Mouse (Mus musculus) frontal cortex, postnatal 25 days (tissue): Measurements from ENCODE around the gene Prrg4.
"Not testable (repeated sequence)": the region's sequence is repeated elsewhere in the genome, so short reads cannot be mapped to it uniquely, and the experiment has no call there.

ENCODE experiments used
- DNase-seq, 2 experiments: peaks; one replicate each; pipeline ENCODE4 v3.0.0; 2022; ENCODE audit warnings: low spot score in 2 of 2

Prrg4 gene

DNA sequence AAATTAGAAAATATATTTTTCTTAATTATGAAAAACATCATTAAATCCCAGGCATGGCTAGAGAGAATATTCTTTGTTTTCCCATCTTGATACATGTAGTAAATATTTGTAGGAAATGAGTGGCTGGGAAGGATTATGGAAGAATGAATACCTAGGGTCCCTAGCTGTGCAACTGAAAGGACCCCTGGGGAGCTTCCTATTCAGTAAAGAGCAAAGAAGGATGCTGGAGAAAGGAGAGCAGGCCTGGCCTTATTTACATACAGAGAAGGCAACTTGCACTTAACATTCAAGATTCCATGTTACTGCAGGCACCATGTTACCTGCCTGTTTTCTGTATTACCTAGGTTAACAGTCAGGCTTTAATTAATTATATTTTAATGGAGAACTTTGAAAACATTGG lies 7.1 kb downstream of the Prrg4 start:
- no peak for DNase-seq

- no peak for DNase-seq
These were observed 7.9 kb downstream of the Prrg4 start for GRCm38 (mm10) chr2:104841736-104842135.

- DNase-seq: no peak
These were observed 8.7 kb downstream of the Prrg4 start for GRCm38 (mm10) chr2:104840974-104841373.

DNA sequence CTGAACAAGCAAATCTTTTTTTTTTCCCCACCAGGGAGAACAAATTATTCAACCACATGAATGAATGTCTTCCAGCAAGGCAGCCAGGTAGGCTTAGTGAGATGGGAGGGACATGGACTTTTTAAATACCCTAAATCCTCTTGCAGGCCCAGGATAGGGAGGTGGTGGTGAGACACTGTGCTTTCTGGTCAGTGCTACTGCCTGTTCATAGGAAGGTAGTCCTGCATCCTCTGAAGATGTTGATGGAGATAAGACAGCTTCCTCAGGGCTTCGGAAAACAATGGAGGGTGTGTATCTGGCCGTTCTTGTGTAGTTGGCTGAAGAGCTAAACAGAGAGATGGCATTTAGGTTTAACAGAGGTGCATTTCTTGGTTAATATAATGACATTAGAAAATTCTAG lies 17.2 kb downstream of the Prrg4 start:
- DNase-seq: no peak

GRCm38 (mm10) chr2:104826191-104826590 lies 23.5 kb downstream of the Prrg4 start:
- DNase-seq: no peak

- DNase-seq: not testable (repeated sequence)
These were observed 30.9 kb downstream of the Prrg4 start for GRCm38 (mm10) chr2:104818763-104819162.

DNA sequence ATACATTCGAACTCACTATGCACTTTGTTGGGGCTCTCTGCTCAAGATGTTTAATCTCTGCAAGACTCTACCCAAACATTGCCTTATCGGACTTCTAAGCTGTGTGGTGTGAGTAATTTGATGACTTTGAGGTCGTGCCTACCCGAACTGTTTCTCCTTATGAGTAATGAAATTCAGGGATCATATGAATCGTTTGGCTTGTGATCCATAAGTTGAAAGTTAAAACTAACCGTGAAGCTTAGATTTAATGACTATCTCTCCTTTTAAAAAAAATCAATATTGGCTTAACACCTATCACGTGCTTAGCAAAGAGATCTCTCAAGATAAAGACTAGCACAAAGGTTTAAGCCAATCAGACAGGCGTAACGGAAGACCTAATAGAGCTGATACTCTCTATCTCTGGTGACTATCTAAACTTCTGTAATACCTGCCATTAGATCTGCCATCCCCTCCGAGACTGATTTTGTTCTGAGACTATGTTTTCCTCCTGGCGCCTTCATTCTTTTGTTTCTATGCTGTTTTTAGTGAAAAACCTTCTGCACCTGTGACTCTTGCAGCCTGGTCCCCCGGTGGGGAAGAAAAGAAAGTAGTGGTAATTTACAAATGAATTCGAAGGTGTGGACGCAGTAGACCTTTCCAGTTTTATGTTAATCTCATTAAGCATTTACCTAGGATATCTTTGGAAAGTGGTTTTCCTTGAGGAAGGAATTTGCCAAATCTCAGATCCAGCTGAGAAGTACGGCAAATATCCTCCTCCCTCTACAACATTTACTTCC lies 31.9 kb downstream of the Prrg4 start:
- no peak for DNase-seq

DNA sequence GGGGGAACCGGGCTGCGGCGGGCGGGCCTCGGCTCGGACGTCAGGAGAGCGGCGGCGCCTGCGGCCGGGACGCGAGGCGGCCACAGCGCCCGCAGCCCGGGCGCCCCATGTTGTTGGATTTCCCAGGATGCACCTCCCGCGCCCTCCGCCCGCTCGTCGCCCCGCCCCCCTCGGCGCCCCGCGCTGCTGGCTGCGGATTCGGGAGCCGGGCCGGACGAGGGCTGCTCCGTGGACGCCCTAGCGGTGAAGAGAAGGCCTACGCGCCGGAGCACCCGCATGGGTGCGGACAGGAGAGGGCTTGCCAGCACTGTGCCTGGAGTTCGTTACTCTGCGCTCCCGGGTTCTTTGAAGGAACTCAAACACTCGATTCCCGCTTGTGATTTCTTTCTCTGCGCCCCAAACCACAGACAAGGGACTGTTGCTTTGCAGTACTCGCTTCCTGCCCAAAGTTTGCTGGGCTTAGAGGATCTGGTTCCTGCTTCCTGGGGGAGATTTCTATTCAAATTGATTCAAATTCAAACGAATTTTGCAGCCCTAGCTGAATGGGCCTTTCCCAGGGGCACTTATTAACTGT lies 32.7 kb downstream of the Prrg4 start:
- DNase-seq: peak; percentile 76

DNA sequence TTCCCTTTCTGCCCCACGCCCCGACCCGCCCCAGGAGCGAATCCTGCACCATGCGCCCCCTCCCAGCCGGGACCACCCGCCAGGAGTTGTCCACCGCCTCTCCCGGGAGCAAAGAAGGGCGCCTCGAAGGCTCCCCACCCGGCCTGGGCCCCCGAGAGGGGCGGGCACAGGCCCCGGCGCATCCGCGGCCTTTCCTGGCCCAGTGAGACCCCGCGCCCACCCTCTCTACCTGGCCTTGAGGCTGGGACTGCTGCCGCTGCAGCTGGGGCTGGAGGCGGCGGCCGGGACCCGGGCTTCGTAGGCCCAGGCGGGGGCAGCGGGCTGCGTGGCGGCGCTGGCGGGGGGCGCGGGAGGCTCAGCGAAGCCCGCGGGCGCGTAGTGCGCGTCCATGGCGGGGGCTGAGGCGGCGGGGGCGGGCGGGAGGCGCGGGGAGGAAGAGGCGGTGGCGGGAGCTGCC lies 33.3 kb downstream of the Prrg4 start, which contains the start of gene Qser1:
Gene Qser1, minus strand, starts transcription at position 390 of the 457 bp plus-strand sequence.
- peak in 1 of 2 experiments; percentile 17 for DNase-seq

DNA sequence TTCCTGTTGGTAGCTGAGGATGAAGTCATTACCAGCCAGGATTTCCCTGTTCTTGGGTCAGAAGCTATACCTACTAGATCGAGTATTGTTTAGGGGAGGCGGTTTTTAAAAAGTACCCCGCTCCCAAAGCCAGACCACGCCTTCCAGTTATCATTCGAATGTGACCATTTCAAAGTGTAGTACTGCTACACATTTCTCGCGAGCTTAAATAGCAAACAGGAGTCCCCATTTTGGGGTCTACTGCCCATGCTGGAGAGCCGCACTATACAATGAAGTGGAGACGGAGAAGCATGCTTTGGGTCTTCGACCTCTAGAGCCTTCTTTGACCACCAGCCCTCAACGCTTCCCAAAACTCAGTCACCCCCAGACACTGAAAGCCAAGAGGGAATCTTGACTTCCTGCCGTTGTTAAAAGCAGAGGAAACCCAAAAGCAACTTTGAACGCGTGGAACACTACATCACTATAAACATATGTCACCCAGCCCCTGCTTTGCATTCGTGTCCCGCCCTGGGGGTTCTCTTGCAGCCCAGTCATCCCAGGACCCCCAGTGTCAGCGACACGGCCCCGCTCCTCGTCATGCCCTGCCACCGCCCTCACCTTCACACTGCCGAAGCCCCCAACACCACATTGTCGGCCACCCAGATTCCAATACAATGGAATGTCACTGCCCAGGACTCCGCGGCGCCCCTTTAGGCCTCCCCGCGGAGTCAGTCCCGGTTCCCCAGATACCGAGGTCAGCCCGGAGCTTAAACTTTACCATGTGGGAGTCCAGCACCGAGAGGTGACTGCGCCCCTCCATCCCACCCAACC lies 33.9 kb downstream of the Prrg4 start:
- peak in 1 of 2 experiments; percentile 16 for DNase-seq

DNA sequence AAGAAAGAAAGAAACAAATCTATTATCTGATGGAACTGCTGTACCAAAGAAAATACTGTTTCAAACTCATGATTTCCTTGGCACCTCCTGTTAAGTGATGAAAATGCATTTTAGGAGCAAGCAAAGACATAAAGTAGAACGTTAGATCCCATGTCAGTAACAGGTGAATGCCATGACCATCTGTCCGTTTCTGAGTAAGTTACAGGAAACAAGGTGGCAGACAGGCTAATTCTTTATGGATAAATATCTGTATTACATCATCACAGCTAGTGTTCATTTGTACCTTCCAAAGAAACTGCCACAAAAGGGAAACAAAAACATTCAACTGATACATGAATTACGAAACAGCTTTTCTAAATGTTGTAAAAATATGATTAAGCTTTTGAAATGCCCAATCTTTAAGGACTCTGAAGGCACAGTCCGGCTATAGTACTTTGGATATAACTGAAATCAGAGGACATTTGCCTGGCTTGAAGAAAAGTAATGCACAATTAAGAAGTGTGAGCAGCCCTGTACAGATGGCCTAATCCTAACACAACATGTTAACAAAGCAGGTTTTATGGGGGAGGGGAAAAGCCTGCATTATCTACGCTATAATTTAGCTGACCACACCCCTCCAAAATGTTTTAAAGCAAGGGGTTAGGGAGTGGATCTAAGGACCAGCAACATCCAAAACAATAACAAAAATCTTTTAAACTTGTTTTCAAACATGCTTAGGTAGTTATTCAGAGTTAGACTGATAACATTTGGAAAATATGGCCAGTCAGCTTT lies 35.3 kb downstream of the Prrg4 start:
- no peak for DNase-seq

GRCm38 (mm10) chr2:104805435-104805834 lies 44.2 kb downstream of the Prrg4 start:
- no peak for DNase-seq
